9 mouse cellular contexts compared by ENCODE assay signal in genomic region chr4:133469122-133469521, GRCm38 (mm10). TPM values are rescaled to one million over a fixed set of nuclear protein-coding genes. Genes with fewer than 3 reads are reported as not detected.
A peak's percentile ranks its signal among the peaks of the same experiment; 100 is the strongest.
DNase-seq lines count a peak whose midpoint lies in the region; ATAC-seq lines count a peak whose summit lies in the region.
"Had no signal": no experiment of that assay in that cellular context is flagged by ENCODE, and none has a peak within 500 bp of the region (broad histone marks: within the 10 kb centered on the region; RNA-seq: fewer than 3 reads in every experiment).

No protein-coding gene starts in this region.

- H3K9ac ChIP-seq in kidney, embryonic 16.5 days (replicated peaks; ENCODE audit: low read length) = no peak overlapping the region
- H3K9ac ChIP-seq in hindbrain, embryonic 14.5 days = no peak overlapping the region
- no peak overlapping the region for H3K9ac ChIP-seq in neural tube, embryonic 15.5 days (replicated peaks)
- H3K9ac ChIP-seq: liver, embryonic 13.5 days had no signal

- peak overlapping the region; percentile 98 for H3K4me2 ChIP-seq in kidney, embryonic 16.5 days (replicated peaks; ENCODE audit: low read depth, low read length)
- H3K4me2 ChIP-seq in hindbrain, embryonic 14.5 days (replicated peaks) = peak overlapping the region; percentile 93; the same call in 1 of the 2 replicates
- H3K4me2 ChIP-seq in neural tube, embryonic 15.5 days = peak overlapping the region; percentile 97

- H3K4me1 ChIP-seq in kidney, embryonic 16.5 days (ENCODE audit: insufficient read depth, low read length) = 0 out of 2 replicates have a peak, but pooled peaks cover 4% of the 10 kb centered on the region
- peaks cover 5% of the 10 kb centered on the region; the same call in 1 of the 2 replicates for H3K4me1 ChIP-seq in hindbrain, embryonic 14.5 days (replicated peaks; ENCODE audit: control insufficient read depth, insufficient read depth, low read length)
- peaks cover 15% of the 10 kb centered on the region for H3K4me1 ChIP-seq in neural tube, embryonic 15.5 days

- intact Hi-C loops in left cerebral cortex, postnatal 14 days (cut with DNase I) = no loop called here

- DNase-seq in kidney, postnatal 14 days = no peak
- DNase-seq in embryo, embryonic 9.5 days (ENCODE audit: extremely low spot score) = peak; percentile 22
- DNase-seq in hindbrain, embryonic 14.5 days (ENCODE audit: low spot score) = no peak
- no peak for DNase-seq in left cerebral cortex, postnatal 14 days (ENCODE audit: low spot score in 2 of 2)
- no peak for DNase-seq in cerebellum, adult 18-20 months
- DNase-seq: liver, embryonic 13.5 days had no signal

- no peaks in the 10 kb centered on the region for H3K36me3 ChIP-seq in kidney, embryonic 16.5 days (ENCODE audit: insufficient read depth, low read length)
- no peaks in the 10 kb centered on the region for H3K36me3 ChIP-seq in hindbrain, embryonic 14.5 days (replicated peaks; ENCODE audit: control insufficient read depth, insufficient read depth)
- no peaks in the 10 kb centered on the region for H3K36me3 ChIP-seq in neural tube, embryonic 15.5 days
- H3K36me3 ChIP-seq: liver, embryonic 13.5 days had no signal

- no peak for ATAC-seq in kidney, embryonic 16.5 days (ENCODE audit: low FRiP score, low TSS enrichment)
- no peak for ATAC-seq in hindbrain, embryonic 14.5 days (ENCODE audit: low FRiP score)
- ATAC-seq in neural tube, embryonic 15.5 days (ENCODE audit: low FRiP score) = no peak

- no peak overlapping the region for H3K27ac ChIP-seq in kidney, embryonic 16.5 days (ENCODE audit: low read length)
- H3K27ac ChIP-seq in hindbrain, embryonic 14.5 days = no peak overlapping the region
- no peak overlapping the region for H3K27ac ChIP-seq in neural tube, embryonic 15.5 days (replicated peaks)
- H3K27ac ChIP-seq: liver, embryonic 13.5 days had no signal

- peaks cover 11% of the 10 kb centered on the region; the same call in 1 of the 2 replicates for H3K27me3 ChIP-seq in kidney, embryonic 16.5 days (ENCODE audit: insufficient read depth, low read length)
- peaks cover 15% of the 10 kb centered on the region for H3K27me3 ChIP-seq in hindbrain, embryonic 14.5 days (ENCODE audit: control insufficient read depth, insufficient read depth, low read length)
- peaks cover 12% of the 10 kb centered on the region for H3K27me3 ChIP-seq in neural tube, embryonic 15.5 days (replicated peaks)

- peaks cover 5% of the 10 kb centered on the region; the same call in 1 of the 2 replicates for H3K9me3 ChIP-seq in kidney, embryonic 16.5 days (ENCODE audit: low read length)
- no peaks in the 10 kb centered on the region for H3K9me3 ChIP-seq in hindbrain, embryonic 14.5 days (ENCODE audit: control insufficient read depth, low read length)
- H3K9me3 ChIP-seq in neural tube, embryonic 15.5 days (replicated peaks) = 0 out of 2 replicates have a peak, but pooled peaks cover 2% of the 10 kb centered on the region
- H3K9me3 ChIP-seq: liver, embryonic 13.5 days had no signal

- 0 out of 2 replicates have a peak overlapping the region, but pooled peaks have one; percentile 10 for H3K4me3 ChIP-seq in kidney, embryonic 16.5 days (ENCODE audit: low read length)
- H3K4me3 ChIP-seq in hindbrain, embryonic 14.5 days (replicated peaks; ENCODE audit: low read length) = no peak overlapping the region
- H3K4me3 ChIP-seq in neural tube, embryonic 15.5 days (replicated peaks) = no peak overlapping the region

- WGBS in kidney, embryonic 16.5 days = 15% methylated on average over 12 of the region's 12 CpGs
- WGBS in hindbrain, embryonic 14.5 days = 20% methylated on average over 12 of the region's 12 CpGs
- 22% methylated on average over 12 of the region's 12 CpGs for WGBS in neural tube, embryonic 15.5 days

RNA-seq across cellular contexts. Expression of gene Tent5b, which starts 10.8 kb away (rescaled TPM):
- polyA plus RNA-seq in kidney, embryonic 16.5 days (2015; fragmentation: Nextera tagmentation; extraction: Ambion mirVana) = 1.6 TPM in 2 replicates
- polyA plus RNA-seq in hindbrain, embryonic 14.5 days (2014; fragmentation: Nextera tagmentation; extraction: Ambion mirVana) = 0.09 and 0.16 TPM in 2 replicates
- 0.26 and 0.57 TPM in 2 replicates for polyA plus RNA-seq in neural tube, embryonic 15.5 days (2015; fragmentation: Nextera tagmentation; extraction: Ambion mirVana)
- not detected for total RNA-seq in left cerebral cortex, postnatal 14 days (2021)
- polyA plus RNA-seq: erythroblast, embryonic 14.5 days; liver, embryonic 13.5 days had no signal

RNA-seq across cellular contexts. Expression of gene Trnp1, which starts 29.2 kb away (rescaled TPM):
- polyA plus RNA-seq in kidney, embryonic 16.5 days (2015; fragmentation: Nextera tagmentation; extraction: Ambion mirVana) = 0.41 and 0.75 TPM in 2 replicates
- 12.3 and 14.8 TPM in 2 replicates for polyA plus RNA-seq in hindbrain, embryonic 14.5 days (2014; fragmentation: Nextera tagmentation; extraction: Ambion mirVana)
- polyA plus RNA-seq in neural tube, embryonic 15.5 days (2015; fragmentation: Nextera tagmentation; extraction: Ambion mirVana) = 10.6 and 14.3 TPM in 2 replicates
- total RNA-seq in left cerebral cortex, postnatal 14 days (2021) = 100 to 1,000 TPM; 150 to 170 TPM
- polyA plus RNA-seq: erythroblast, embryonic 14.5 days had no signal

RNA-seq across cellular contexts. Expression of gene Kdf1, which starts 49.6 kb away (rescaled TPM):
- 26.9 and 29.6 TPM in 2 replicates for polyA plus RNA-seq in kidney, embryonic 16.5 days (2015; fragmentation: Nextera tagmentation; extraction: Ambion mirVana)
- 0.16 TPM in 1 of 2 replicates, not detected in the other for polyA plus RNA-seq in hindbrain, embryonic 14.5 days (2014; fragmentation: Nextera tagmentation; extraction: Ambion mirVana)
- polyA plus RNA-seq in neural tube, embryonic 15.5 days (2015; fragmentation: Nextera tagmentation; extraction: Ambion mirVana) = 0.27 and 7.0 TPM in 2 replicates
- total RNA-seq in left cerebral cortex, postnatal 14 days (2021) = not detected
- polyA plus RNA-seq: erythroblast, embryonic 14.5 days had no signal
